ENCODE assay signal across 11 mouse cellular contexts in the genomic region with DNA sequence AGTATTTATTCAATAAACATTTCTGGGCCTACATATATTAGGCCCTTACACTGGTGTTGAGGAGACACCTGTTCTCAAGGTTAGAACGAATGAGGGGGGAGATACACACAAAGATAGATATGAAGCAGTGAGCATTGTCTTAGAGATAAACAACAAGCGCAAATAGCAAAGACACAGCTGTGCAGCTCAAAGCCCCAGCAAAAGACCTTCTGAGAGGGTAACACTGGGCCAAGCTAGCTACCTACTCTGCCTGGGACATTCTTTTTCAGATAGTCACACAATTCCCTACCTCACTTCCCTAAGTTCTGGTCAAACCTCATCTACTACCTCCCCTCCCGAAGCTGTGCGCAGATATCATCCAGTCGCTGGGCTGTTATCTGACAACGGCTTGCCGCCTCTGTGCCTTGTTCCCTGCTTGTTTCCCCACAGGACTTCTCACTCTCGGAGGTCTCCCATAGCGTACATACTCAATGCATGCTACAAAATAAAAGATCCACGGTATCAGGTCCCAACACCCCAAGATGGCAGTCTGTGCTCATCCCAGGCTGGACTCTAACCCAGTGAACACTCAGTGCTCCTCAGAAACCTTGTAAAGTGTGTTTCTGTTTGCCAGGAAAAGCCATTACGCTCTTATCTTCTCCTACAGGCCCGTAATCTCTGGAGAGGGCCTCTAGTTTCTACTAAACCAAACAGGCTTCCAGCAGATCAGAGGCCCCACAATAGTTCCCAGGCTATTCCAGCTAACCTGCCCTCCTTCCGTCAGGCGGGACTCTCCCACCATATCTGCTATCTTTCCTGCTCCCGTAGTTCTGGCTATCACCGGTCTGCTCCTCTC. TPM values are rescaled to one million over a fixed set of nuclear protein-coding genes. Genes with fewer than 3 reads are reported as not detected.
A peak's percentile ranks its signal among the peaks of the same experiment; 100 is the strongest.
DNase-seq lines count a peak whose midpoint lies in the region; ATAC-seq lines count a peak whose summit lies in the region.
"Had no signal": no experiment of that assay in that cellular context is flagged by ENCODE, and none has a peak within 500 bp of the region (broad histone marks: within the 10 kb centered on the region; RNA-seq: fewer than 3 reads in every experiment).

No protein-coding gene starts in this region.

- 34% methylated on average over 16 of the region's 16 CpGs for WGBS in heart, embryonic 16.5 days
- 23% methylated on average over 16 of the region's 16 CpGs for WGBS in liver, embryonic 11.5 days

- H3K27me3 ChIP-seq in heart, embryonic 16.5 days (ENCODE audit: control insufficient read depth, insufficient read depth, low read length) = no peaks in the 10 kb centered on the region
- no peaks in the 10 kb centered on the region for H3K27me3 ChIP-seq in liver, embryonic 11.5 days (replicated peaks; ENCODE audit: control insufficient read depth, insufficient read depth, low read length)
- H3K27me3 ChIP-seq: limb, embryonic 12.5 days; midbrain, embryonic 15.5 days had no signal

- no peak for DNase-seq in heart, postnatal 25 days (ENCODE audit: low spot score)
- DNase-seq in c-Kit-positive CD71-positive TER-119-negative erythroid progenitor cells, embryonic 14.5 days (ENCODE audit: low read depth) = peak; percentile 83
- DNase-seq in liver, embryonic 11.5 days (ENCODE audit: low spot score) = peak; percentile 42
- peak; percentile 38 to 60 for DNase-seq in thymus, postnatal 10 days (ENCODE audit: low spot score in 2 of 2)
- no peak for DNase-seq in adrenal gland, postnatal 10 days
- DNase-seq in kidney, postnatal 25 days = no peak
- DNase-seq: cerebellum, postnatal 36 days had no signal

- H3K36me3 ChIP-seq in heart, embryonic 16.5 days (ENCODE audit: control insufficient read depth, insufficient read depth) = no peaks in the 10 kb centered on the region
- H3K36me3 ChIP-seq in liver, embryonic 11.5 days (ENCODE audit: control insufficient read depth, insufficient read depth, low read length) = no peaks in the 10 kb centered on the region
- H3K36me3 ChIP-seq: limb, embryonic 12.5 days; midbrain, embryonic 15.5 days had no signal

- H3K9me3 ChIP-seq in heart, embryonic 16.5 days (replicated peaks; ENCODE audit: control insufficient read depth, low read length) = no peaks in the 10 kb centered on the region
- H3K9me3 ChIP-seq in liver, embryonic 11.5 days (ENCODE audit: control insufficient read depth, low read length) = no peaks in the 10 kb centered on the region
- H3K9me3 ChIP-seq: limb, embryonic 12.5 days; midbrain, embryonic 15.5 days had no signal

- no peak for ATAC-seq in heart, embryonic 16.5 days (replicated peaks; ENCODE audit: extremely low read depth, insufficient read depth, low FRiP score)
- peak; percentile 76 for ATAC-seq in liver, embryonic 11.5 days (replicated peaks; ENCODE audit: low FRiP score)
- ATAC-seq: midbrain, embryonic 15.5 days had no signal

- H3K4me3 ChIP-seq in heart, embryonic 16.5 days (ENCODE audit: low read length) = no peak overlapping the region
- peak overlapping the region; percentile 26 for H3K4me3 ChIP-seq in liver, embryonic 11.5 days (ENCODE audit: low read depth, low read length)
- H3K4me3 ChIP-seq: limb, embryonic 12.5 days; midbrain, embryonic 15.5 days had no signal

- intact Hi-C loops in heart, postnatal 25 days (cut with DNase I) = no loop called here

- no peak overlapping the region for H3K9ac ChIP-seq in heart, embryonic 16.5 days (ENCODE audit: low read length)
- H3K9ac ChIP-seq in liver, embryonic 11.5 days (ENCODE audit: low read depth, low read length) = peak overlapping the region; percentile 42
- H3K9ac ChIP-seq: limb, embryonic 12.5 days; midbrain, embryonic 15.5 days had no signal

- peak overlapping the region; percentile 5 for H3K4me2 ChIP-seq in heart, embryonic 16.5 days (ENCODE audit: low read depth, low read length)
- peak overlapping the region; percentile 70 for H3K4me2 ChIP-seq in liver, embryonic 11.5 days
- H3K4me2 ChIP-seq: limb, embryonic 12.5 days; midbrain, embryonic 15.5 days had no signal

- peak overlapping the region; percentile 46 for H3K27ac ChIP-seq in heart, embryonic 16.5 days (ENCODE audit: low read length)
- peak overlapping the region; percentile 83 for H3K27ac ChIP-seq in liver, embryonic 11.5 days (ENCODE audit: low read depth, low read length)
- H3K27ac ChIP-seq: limb, embryonic 12.5 days; midbrain, embryonic 15.5 days had no signal

- peaks cover 21% of the 10 kb centered on the region for H3K4me1 ChIP-seq in heart, embryonic 16.5 days (ENCODE audit: control insufficient read depth, insufficient read depth, low read length)
- peaks cover 51% of the 10 kb centered on the region for H3K4me1 ChIP-seq in liver, embryonic 11.5 days (replicated peaks; ENCODE audit: control insufficient read depth, insufficient read depth, low read length)

RNA-seq across cellular contexts. Expression of gene Neu3, which starts 3.4 kb away (rescaled TPM):
- polyA plus RNA-seq in heart, embryonic 16.5 days (2015; fragmentation: Nextera tagmentation; extraction: Ambion mirVana) = 4.7 and 5.2 TPM in 2 replicates
- 1 to 10 TPM; 4.1 to 4.2 TPM for total RNA-seq in heart, postnatal 25 days (2021)
- polyA plus RNA-seq in liver, embryonic 11.5 days (2014; fragmentation: Nextera tagmentation; extraction: Ambion mirVana) = 5.4 and 5.9 TPM in 2 replicates
- 1 to 10 TPM; 3.0 to 3.7 TPM for total RNA-seq in adrenal gland, postnatal 10 days (2021)

RNA-seq across cellular contexts. Expression of gene Xrra1, which starts 34.0 kb away (rescaled TPM):
- 0.12 and 0.46 TPM in 2 replicates for polyA plus RNA-seq in heart, embryonic 16.5 days (2015; fragmentation: Nextera tagmentation; extraction: Ambion mirVana)
- total RNA-seq in heart, postnatal 25 days (2021) = not detected
- polyA plus RNA-seq in liver, embryonic 11.5 days (2014; fragmentation: Nextera tagmentation; extraction: Ambion mirVana) = 0.10 and 0.17 TPM in 2 replicates
- total RNA-seq in adrenal gland, postnatal 10 days (2021) = 1 to 10 TPM; 2.5 to 2.6 TPM
- total RNA-seq: neutrophil, adult 5-6 weeks had no signal

RNA-seq across cellular contexts. Expression of gene Spcs2, which starts 38.4 kb away (rescaled TPM):
- 180 and 224 TPM in 2 replicates for polyA plus RNA-seq in heart, embryonic 16.5 days (2015; fragmentation: Nextera tagmentation; extraction: Ambion mirVana)
- total RNA-seq in heart, postnatal 25 days (2021) = 10 to 100 TPM; 46.3 to 47.2 TPM
- polyA plus RNA-seq in liver, embryonic 11.5 days (2014; fragmentation: Nextera tagmentation; extraction: Ambion mirVana) = 301 and 312 TPM in 2 replicates
- total RNA-seq in adrenal gland, postnatal 10 days (2021) = 100 to 1,000 TPM; 118 to 135 TPM

Comparison
In these comparisons a context has a peak if more than half of its experiments do, and no peak if none do; other contexts are left out.
1. DNase-seq: peak in c-Kit-positive CD71-positive TER-119-negative erythroid progenitor cells, embryonic 14.5 days (single experiment), liver, embryonic 11.5 days (single experiment) and thymus, postnatal 10 days (2 of 2); none in heart, postnatal 25 days (single experiment), adrenal gland, postnatal 10 days (single experiment) and kidney, postnatal 25 days (0 of 2).